Mouse (Mus musculus) lung, postnatal 14 days (tissue): ENCODE measurements around the gene Kdm2b.

Experiments used
- DNase-seq: peaks from one replicate; pipeline ENCODE4 v3.0.0; 2021

Gene Kdm2b

DNA sequence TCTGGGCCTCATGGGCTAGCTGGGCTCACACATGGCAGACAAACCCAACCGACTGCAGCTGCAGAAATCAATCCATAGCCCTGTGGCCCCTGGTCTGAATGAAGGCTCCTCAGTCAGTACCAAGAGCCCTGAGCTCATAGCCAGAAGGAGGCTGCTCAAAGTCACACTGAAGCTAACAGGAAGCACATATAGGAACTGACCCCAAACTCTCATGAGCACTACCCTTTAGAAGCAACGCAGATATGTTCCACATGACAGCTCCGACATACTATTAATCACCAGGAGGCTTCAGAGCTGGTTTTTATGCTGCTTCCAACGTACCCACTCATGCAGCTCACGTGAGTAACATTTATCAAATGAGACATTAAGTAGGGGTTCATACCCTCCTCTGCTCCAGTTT is 19.6 kb downstream of the Kdm2b start:
- DNase-seq: no peak

DNA sequence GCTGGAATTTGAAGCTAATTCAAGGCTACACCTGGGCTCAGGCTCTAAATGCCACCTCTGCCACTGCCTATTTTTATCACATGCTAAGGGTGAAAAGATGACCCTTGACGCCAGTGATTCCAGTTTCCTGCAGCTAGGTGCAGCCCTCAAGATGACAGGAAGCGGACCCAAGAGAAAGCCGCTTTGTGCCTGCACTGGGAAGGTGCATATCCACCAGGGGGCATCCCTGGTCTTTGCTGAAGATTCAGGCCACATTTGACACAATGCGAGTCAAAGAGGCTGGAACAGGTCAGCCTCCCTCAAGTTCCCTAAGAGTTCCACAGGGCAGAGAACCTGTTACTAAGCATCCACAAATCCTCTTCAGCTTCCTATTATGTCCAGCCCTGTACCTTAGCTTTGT is 21.3 kb downstream of the Kdm2b start:
- peak; percentile 90 for DNase-seq

DNA sequence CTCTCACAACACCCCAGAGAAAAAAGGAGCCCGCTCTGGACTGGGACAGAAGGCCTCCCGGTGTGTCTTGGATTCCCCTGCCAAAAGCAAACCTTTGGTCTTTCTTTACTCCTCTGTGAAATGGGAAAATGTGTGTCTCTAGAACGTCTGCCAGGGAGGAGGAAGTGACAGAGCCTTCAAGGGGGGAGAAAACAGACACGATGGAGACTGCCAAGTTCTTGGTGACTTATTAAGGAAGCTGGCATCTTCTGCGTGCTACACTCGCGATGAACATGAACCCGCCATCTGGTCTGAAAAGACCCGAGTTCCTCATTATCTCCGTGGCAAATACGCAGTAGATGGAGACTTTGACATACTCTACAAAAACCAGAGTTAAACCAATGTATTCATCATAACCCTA is 24.2 kb downstream of the Kdm2b start:
- DNase-seq: no peak

DNA sequence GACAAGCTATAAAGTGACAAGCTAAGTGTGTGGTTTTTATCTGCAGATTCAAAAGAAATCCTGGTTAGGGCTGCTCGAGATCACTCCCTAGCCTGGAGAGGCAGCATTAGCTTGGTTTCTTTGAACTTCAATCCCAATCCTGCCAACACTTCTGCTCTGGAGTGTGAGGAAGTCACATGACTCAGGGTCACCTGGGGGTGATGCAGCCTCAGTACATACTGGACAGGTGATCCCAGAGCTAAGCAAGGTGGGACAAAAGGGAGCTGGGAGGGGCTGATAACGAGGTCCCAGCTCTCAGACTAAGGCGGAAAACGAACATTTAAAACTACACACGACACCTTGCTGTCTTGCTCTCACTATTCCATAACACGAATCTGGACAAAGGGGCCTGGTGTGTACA is 24.8 kb downstream of the Kdm2b start:
- no peak for DNase-seq

DNA sequence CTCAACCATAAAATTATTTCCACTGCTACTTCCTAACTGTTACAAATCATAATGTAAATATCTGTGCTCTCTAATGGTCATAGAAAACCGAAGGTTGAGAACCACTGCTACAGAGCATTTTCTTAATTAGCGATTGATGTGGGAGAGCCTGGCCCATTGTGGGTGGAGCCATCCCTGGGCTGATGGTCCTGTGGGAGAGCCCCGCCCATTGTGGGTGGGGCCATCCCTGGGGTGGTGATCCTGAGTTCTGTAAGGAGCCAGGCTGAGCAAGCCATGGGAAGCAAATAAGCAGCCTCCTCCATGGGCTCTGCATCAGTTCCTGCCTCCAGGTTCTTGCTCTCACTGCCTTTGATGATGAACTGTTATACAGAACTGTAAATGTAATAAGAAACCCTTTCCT is 27.7 kb downstream of the Kdm2b start:
- no peak for DNase-seq

DNA sequence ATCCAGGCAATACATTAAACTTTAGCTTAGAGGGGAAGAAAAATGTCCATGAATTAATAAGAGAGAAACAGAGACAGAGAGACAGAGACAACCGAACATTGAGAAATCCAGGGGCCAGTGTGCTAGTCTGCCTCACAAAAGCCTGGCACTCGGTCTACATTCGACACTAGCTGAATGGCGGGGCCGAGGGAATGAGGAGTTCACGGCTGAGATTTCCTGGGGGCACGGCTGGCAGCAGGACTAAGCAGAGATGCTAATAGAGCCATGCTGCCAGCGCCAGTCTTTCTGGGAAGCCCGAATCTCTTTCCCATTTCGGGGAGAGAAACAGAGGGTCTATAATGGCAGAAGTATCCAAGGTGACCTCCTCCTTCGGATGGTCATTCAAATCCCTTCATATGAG is 30.2 kb downstream of the Kdm2b start:
- DNase-seq: no peak

DNA sequence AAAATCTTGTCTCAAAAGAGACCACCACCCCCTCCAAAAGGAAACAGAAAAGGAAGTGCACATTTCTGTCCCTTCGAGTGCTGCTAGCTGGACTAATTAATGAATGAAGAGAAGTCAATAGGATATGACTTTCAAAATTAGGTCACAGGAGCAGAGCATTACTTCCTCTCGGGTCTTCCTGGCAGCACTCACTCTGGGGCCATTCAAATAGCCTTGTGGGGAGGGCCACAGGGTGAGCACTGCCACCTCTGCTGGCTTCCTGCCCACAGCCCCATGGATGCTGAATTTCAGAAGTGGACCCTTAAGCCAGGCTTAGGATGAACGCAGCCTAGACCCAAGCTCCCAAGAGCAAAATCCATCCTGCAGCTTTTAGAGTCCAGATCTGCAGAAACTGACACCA is 33.6 kb downstream of the Kdm2b start:
- DNase-seq: no peak

DNA sequence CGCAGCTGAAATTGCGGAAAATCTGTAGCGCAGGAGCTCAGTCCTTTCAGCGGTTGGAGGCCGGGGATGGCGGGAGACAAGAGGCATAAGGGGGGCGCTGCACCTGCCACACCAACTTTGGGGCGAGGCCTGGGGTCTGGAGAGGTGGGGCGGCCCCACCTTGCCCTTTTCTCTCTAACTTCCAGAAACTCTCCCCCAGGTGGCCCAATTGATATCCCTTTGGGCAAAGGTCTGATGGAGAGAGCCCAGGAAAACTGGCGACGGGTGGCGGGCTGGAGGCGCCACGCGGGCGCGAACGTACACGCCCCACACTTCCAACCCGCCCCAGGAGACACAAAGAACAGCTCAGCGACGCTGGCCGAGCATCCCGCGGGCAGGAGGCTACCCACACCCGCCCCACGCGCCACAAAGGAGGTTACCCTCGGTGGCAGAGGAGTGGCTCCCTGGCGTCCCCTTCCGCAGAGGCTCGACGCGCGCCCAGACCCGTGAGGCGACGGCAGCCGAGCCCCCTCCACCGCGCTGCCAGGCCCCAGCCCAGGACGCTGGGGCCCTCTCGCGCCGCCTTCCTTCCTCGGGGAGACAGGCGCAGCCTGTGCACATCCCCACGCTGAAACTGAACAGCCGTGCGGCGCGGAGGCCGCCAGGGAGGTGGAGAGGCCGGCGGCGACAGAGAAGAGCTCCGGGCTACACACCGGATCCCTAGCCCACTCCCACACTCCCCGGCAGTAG is 37.5 kb downstream of the Kdm2b start:
- peak; percentile 28 for DNase-seq

DNA sequence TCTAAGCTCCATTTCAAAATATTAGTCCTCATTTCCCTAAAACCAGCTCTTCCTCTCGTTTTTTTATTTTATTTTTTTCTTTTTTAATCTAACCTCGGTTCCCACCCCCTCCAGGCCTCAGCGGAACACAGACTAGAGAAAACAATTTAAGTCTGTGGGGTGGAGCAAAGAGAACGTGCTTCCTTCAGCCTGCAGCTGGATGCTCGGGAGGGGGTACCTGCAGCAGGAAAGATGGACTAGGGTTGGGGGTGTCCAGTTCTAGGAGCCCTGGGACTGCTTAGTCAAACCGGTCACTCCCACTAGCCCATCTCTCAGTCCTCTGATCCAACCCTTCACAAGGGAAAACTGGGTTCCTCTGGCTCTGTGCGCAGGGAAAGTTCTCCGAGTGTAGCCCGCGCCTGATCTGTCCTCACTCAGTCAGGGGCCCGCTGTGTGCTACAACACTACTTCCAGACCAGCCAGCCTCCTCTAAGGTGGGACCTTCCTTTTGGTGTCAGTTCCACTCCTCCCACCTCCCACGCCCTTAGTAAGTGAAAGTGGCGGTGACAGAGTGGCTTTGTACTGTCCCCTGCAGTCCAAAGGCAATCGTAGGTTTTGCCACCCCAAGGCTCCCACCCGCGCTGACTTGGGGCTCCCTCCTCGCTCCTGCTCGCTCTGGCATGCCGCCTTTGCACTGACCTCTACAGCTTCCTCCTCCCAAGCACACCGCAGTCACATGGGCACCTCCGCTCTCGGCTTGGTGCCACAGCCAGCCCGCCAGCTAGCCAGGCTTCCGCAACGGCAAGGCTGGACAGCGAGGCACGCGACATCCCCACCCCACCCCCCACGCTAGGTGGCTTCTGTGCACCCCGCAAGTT is 38.3 kb downstream of the Kdm2b start:
- DNase-seq: peak; percentile 65

DNA sequence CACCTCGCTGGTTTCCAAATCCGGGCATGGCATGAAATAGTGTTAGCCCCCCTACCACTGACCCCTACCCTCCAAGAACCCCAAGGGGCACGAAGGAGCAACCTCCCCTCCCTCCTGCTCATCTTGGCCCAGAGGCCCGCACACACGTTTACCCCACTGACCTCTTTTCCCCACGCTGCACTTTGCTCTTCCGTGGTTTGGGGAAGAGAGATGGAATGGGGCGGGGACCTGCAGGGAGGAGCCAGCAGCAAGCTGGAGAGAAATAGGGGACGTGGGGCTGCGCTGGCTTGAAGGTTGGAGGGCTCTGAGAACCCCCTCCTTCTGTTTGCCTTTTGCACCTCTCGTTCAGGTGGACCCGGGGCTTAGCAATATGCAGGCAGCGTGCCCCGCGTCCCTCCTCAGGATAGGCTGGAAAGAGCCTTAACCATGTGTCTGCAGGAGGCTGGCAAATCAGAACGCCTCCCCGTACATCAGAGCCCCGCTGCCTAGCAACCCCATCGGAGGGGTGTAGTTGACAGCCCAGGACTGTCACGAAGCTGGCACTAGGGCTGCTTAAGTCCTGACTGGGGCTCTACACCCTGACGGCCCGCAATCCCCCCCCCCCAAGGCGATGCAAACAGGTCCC is 39.2 kb downstream of the Kdm2b start:
- DNase-seq: no peak

DNA sequence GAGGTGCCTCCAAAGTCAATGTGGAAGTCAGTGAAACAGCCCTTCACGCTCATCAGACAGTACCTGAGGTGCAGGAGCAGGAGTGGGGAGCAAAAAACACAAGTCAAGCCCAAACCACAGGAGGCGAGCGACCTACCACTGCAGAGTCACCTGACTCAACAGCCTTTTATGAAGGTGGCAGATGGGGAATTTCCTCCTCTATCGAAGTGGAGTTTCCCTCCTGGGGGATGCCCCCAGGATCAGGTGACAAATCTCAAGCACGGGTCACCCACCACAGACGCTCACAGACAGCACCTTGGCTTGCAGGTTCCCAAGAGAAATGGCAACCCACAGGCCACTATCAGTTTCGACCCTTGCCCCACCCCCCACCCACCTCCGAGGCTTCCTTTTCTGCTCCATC is 40.5 kb downstream of the Kdm2b start:
- DNase-seq: no peak

DNA sequence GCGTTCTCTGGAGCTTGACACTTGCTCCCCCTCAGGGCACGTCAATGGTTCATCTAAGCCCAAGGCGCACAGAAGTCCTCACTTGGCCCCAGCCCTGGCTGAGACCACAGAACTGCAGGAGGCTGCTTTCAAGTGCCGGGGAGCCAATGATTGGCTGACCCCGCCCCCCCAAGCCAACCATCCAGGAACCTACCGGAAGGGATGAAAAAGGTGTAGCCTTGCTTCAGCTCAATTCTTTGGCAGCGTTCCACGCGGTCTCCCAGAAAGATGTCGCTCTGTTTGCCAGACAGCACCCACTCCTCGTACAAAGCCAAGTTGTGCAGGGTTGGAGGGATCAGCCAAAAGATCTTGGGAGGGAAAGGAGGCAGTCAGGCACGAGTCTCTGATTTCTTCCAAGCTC is 42.1 kb downstream of the Kdm2b start:
- peak; percentile 57 for DNase-seq

DNA sequence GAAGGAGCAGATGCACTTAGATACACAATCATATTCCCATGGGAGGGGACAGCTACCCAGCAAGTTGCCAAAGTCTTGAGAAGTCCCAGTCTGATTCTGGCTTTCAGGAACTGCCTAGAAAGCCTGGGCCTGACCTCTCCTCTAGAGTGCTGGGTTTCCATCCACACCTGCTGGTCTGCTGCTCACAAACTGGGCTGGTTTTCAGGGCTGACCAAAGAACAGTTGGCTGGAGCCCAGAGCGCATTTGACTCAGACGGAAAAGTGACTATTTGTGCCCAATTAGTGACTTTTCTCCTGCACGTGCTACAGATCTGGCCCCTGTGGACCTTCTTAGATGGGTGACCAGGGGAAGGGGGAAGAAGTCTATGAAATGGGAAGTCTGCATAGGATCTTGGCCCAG is 50.9 kb downstream of the Kdm2b start:
- DNase-seq: no peak

DNA sequence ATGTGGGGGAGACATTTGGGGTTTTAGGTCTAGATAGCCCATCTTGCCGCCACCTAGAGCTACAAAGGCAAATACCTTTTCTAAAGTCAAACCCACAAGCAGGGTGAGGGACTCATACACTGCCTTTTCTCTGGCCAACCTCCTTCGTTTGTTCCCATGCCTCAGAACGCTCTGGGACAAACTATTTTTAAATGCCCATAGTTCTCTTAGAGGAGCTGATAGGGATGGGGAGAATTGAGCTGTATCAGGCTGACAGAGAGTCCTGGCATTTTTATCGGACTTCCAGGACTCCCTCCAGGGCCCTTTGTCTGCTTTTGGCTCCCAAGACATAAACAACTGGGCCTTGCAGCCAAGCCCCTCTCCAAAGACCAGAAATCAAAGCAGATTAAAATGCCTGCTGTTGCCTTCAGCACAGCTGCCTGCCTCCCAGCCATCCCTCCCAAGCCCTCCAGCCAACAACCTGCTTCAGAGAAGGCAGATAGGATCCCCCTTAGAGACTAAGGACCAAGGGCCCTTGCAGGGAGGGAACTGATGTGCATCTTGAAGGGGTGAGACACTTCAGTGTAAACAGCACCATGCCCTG is 51.6 kb downstream of the Kdm2b start:
- DNase-seq: no peak

DNA sequence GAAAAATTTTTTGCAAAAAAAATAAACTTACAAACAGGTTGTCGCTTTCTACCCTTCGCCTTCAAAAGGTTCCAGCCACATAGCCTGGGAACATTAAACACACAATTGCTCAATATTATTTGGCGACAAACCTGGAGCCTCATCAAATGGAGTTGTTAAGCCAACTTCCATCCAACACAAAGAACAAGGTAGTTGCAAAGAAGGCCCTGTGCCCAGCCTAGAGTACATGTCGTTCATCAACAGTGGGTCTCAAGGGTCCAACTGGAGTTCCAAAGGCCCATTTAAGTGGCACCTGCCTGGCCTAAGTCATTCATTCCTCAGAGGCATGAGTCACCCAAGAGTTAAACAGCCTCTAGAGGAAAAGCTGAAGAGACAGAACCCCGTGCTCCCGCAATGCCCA is 52.6 kb downstream of the Kdm2b start:
- DNase-seq: peak; percentile 42

DNA sequence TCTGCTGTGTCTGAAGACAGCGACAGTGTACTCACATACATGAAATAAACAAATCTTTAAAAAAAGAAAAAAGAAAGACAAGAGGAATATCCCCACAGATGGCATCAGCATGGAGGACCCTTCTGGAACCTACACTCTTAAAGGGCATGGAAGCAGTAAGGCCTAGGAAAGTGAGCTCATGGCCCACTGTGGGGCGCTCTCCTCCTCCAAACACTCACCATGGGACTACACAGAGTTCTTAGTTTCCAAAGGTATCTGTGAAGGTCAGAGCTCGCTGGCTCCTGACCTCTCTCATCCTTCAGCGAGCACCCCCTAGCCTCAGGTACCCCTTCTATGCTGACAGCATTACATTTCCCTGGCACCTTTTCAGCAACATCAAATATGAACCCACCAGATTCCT is 53.8 kb downstream of the Kdm2b start:
- no peak for DNase-seq

DNA sequence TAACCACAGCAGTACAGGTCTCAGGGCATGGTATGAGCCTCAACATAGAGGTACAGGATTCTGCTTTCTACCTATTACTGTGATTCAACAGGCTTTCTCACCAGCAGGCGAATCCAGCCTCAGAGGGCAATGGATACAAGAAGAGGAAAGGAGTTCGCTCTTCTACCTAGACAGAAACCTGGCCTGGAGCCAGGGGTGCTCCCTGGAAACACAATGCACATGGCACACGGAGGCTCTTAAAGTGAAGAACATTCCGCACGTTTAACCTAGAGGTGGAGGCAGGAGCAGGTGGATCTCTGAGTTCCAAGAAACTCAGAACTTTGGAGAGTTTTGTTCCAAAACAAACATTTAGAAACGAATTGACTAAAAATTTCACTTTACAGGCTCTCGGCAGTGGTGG is 58.6 kb downstream of the Kdm2b start:
- DNase-seq: peak; percentile 48

DNA sequence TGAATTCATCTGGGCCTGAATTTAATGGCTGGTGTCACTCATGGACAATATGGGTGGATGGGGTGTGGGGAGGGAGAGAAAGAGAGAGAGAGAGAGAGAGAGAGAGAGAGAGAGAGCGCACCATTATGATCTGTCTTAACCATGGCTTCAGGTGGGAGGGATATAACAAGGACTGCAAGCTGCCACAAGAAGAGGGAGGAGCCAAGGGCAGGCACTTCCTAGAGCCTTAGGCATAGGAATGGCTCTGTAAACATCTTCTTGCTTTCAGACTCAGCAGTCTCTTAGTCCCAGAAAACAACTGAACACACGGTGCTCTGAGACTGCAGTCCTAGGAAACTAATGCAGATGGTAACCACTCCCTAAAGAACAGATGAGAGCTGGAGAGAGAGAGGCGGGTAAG is 61.3 kb downstream of the Kdm2b start:
- no peak for DNase-seq

DNA sequence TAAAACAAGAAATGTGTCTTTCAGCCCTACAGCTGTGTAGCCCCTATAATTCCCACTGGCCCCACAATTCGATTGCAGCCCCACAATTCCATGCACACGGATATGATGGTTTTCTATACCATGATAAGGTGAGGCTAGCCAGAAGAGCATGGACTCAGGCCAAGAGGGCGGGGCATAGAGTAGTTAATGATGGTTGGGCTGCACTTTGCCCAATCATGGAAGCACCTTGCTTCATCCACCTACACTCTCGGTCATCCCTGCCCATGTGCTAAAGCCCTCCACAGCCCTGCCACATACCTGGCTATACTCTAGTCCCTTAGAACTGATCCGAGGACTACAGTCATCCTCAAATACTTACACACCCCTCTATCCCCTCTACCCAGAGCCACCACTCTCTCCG is 61.9 kb downstream of the Kdm2b start:
- DNase-seq: no peak

DNA sequence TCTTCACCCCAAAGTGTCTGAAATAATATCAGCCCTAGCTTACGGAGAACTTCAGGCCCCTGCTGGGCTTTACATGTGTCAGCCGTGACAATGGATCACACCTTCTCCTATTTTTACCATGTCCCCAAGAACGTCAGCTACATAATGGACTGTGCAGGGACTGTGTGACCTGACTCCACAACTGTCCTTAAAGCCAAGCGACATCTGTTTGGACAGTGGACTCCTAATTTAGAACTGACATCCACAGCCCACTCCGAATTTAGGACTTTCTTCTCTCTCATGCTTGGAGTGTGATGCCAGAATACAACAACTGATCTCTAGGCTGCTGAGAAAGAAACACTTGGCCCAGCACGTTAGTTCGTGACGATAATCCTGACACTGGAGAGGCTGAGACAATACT is 62.5 kb downstream of the Kdm2b start:
- no peak for DNase-seq

DNA sequence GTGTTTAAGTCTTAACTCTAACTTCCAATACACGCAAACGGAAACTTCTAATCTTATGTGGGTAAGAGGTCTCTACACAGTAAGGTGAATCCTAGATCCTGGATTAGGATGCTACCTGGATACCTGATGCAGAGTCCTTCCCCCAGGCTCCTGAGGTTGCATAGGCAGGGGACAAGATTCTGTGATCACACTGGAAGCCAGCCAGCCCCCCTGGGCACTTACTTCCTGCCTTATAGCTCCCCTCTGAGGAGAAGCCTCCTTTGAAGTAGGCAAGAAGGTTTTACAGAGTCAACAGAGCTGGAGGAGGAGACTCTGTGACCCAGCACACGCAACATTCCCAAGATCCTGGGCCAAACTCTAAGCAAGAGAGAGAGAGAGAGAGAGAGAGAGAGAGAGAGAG is 63.3 kb downstream of the Kdm2b start:
- DNase-seq: no peak

DNA sequence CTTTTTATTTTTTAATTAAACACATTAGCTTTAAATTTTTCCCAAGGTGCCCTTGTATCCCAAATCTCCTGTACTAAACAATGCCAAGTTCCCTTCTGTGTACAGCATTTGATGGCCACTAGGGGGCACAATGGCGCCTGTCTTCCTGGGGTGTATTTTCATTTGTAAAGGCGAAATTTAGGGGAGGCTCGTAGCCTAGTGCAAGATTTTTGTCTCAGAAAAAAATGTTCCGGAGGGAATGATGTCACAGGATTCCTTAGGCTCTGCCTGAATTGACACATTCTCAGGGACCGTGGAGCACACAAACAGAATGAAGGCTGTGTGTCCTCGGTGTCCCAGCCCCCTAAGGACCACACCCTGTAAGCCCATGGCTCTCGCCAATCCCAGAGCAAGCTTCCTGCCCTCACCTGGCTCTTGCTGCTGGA is 64.1 kb downstream of the Kdm2b start:
- DNase-seq: peak; percentile 83

DNA sequence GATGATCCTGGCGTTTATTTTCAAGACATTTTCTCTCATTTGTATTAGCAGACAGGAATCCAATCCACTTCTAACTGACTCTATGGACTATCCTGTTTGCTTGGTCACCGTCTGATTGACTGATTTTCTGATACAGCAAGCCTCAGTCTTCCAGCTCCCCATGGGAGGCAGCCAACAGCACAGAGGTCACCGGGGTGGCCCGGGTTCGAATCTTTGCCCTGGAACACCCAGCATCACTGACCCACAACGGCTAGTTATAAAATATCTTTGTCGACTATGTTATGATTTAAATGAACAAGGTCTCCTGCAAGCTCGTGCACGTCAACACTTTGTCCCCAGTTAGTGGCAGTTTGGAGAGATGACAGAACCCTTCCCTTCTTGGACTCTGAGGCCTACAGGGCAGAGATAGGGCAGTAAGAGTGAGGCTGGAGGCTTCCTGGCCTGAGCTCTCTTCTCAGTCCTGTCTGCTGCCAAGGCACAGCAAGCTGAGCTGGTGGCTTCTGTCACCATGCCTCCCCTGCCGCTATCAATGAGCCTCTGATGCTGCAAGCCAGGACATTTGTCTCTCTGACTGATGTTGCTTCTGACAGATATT is 65.7 kb downstream of the Kdm2b start:
- DNase-seq: no peak
